Mouse (Mus musculus) cerebellum, adult 11 months (tissue): ENCODE data around the gene 4930404H24Rik.
"Not testable (repeated sequence)": the region's sequence is repeated elsewhere in the genome, so short reads cannot be mapped to it uniquely, and the experiment has no call there.

Source experiments
- DNase-seq: peaks from one replicate; pipeline ENCODE4 v3.0.0; 2022

Gene 4930404H24Rik

GRCm38 (mm10) chr2:153479486-153479885 is 13.1 kb upstream of the 4930404H24Rik start:
- DNase-seq: no peak

- no peak for DNase-seq
Measured at GRCm38 (mm10) chr2:153481108-153481860, 11.3 kb upstream of the 4930404H24Rik start.

DNA sequence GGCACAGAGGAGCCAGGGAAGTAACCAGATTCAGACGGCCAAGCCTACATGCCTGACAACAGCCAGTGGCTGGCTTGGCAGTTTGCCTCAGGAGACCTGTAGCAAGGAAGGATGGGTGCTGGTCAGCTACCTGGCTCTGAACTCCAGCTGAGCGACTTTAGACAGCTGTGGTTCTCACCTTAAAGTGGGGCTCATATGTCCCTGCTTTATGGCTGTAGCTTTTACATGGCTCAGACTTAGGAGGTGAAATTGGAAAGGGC is 10.8 kb upstream of the 4930404H24Rik start:
- DNase-seq: no peak

- DNase-seq: peak; percentile 74
Measured at GRCm38 (mm10) chr2:153483118-153483983, 9.2 kb upstream of the 4930404H24Rik start.

GRCm38 (mm10) chr2:153484071-153484470 is 8.5 kb upstream of the 4930404H24Rik start:
- no peak for DNase-seq

GRCm38 (mm10) chr2:153490116-153490515 is 2.5 kb upstream of the 4930404H24Rik start:
- DNase-seq: no peak

DNA sequence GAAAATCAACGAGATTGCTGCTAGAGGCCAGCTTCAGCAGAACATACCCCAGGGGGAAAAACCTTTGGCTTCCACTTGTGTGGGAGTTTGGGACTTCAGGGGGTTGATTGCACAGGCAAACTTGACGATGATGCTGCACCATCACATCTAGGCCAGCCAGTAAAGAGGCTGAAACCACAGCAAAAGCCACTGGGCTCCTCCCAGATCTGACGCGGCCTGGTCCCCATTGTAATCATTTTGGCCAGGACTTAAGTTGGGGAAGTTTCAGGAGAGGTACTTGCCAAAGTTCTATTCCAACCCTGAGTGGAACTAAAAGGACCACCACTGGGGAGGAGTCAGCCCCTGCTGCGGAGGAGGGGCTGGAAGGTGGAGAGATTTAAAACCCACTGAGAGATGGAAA is 1.6 kb upstream of the 4930404H24Rik start:
- no peak for DNase-seq

GRCm38 (mm10) chr2:153491512-153492178 is 945 bp upstream of the 4930404H24Rik start:
- peak; percentile 75 for DNase-seq

- peak; percentile 62 for DNase-seq
Measured at GRCm38 (mm10) chr2:153492179-153492517, 442 bp upstream of the 4930404H24Rik start.

GRCm38 (mm10) chr2:153493393-153493731 is 772 bp downstream of the 4930404H24Rik start:
- DNase-seq: no peak

GRCm38 (mm10) chr2:153493781-153494292 is 1.2 kb downstream of the 4930404H24Rik start:
- DNase-seq: peak; percentile 59

- DNase-seq: peak; percentile 64
Measured at GRCm38 (mm10) chr2:153494293-153494811, 1.8 kb downstream of the 4930404H24Rik start.

GRCm38 (mm10) chr2:153495391-153495790 is 2.8 kb downstream of the 4930404H24Rik start:
- not testable (repeated sequence) for DNase-seq

GRCm38 (mm10) chr2:153495818-153496217 is 3.2 kb downstream of the 4930404H24Rik start:
- no peak for DNase-seq

GRCm38 (mm10) chr2:153496301-153496700 is 3.7 kb downstream of the 4930404H24Rik start:
- no peak for DNase-seq

DNA sequence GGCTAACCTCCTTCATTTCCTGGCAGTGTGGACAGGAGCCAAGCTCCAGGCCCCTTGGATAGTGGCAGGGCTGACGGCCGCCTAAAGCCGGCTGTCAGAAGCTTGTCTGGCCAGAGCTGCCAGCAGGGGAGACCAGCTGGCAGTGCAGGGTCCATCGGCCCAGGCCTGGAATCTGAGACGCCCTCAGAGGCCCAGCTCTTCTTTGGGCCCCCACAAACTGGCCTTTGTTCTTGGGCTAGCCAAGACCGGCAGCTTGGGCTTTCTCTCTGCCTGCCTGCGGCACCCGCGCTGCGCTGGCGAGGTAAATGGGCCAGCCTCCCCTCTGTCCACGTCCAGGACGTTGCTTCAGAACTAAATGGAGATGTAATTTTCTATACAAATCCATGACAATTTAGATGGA is 4.3 kb downstream of the 4930404H24Rik start:
- DNase-seq: peak; percentile 71

GRCm38 (mm10) chr2:153499154-153499553 is 6.6 kb downstream of the 4930404H24Rik start:
- peak; percentile 50 for DNase-seq

DNA sequence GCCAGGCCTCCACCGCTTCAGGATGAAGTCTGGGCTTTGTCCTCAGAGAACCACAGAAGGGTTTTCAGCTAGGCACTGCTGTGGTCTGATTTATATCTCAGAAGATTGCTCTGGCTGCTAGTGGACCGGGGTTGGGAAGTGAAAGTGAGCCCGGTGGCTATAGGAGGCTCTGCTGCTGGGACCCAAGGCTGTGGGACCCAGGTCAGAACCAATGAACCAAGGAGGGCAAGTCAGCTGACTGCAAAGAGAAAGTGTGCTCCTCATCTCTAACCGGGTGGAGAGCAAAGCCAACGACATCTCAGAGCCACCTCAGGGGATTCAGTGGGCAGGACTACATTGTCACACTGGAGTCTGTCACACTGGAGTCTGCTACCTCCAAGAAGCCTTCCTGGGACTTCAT is 13.8 kb downstream of the 4930404H24Rik start:
- DNase-seq: no peak

DNA sequence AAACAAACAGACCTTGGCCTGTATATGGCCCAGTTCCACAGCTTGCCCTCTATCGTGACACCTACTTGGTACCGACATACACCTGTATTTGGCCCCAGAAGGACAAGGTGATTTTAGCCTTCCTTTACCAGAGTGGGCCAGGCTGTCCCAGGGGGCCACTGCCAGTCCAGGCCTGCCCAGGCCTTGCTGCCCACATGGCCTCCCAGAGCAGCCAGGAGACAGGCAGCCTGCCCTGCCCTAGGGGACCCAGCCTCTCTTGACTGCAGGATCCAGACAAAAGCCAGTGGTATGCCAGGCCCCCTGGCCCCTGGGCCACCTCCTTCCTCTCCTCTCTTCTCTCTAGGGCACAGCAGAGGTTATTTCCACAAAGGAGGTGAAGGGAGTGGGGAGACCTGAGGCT is 15.4 kb downstream of the 4930404H24Rik start:
- DNase-seq: no peak

GRCm38 (mm10) chr2:153508405-153508804 is 15.8 kb downstream of the 4930404H24Rik start:
- DNase-seq: peak; percentile 45

- peak; percentile 72 for DNase-seq
Measured at GRCm38 (mm10) chr2:153509211-153510029, 16.8 kb downstream of the 4930404H24Rik start.

DNA sequence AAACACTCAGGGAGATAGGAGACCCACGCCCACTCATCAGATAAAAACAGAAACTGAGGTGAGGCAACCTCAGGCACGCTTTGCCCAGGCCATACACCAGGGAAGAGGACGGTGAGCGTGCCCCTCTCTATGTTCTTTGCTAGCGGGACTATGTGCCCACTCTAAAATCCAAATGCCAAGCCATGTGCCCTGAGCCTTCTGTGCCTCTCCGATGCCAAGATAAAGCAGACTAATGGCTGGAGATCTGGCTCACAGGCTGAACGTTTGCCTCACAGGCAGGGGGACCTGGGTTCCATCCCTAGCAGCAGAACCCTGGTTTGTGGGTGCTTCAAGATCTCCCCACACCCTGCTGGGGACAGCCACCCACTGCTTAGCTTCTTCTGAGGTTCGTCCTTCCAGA is 17.5 kb downstream of the 4930404H24Rik start:
- DNase-seq: peak; percentile 46
